Mouse (Mus musculus): ENCODE data around the gene Kdm4a.

- no peak for TF ChIP-seq E2F4 (IDR thresholded peaks at IDR 0.05; ENCODE audit: insufficient read depth)
- no peak for TF ChIP-seq POLR2A (IDR thresholded peaks at IDR 0.05; ENCODE audit: insufficient read length, low read depth)
- no peak for TF ChIP-seq MAX (IDR thresholded peaks at IDR 0.05; ENCODE audit: low read depth)
- no peak for TF ChIP-seq USF1 (IDR thresholded peaks at IDR 0.05; ENCODE audit: low read depth)
- TF ChIP-seq MYOG (IDR thresholded peaks at IDR 0.05; ENCODE audit: control insufficient read depth in 1 of 3, insufficient read depth in 1 of 3, insufficient read length in 2 of 3, low read depth in 2 of 3) = no peak
- TF ChIP-seq POLR2AphosphoS2 (IDR thresholded peaks at IDR 0.05; ENCODE audit: insufficient read length, low read depth) = no peak
- TF ChIP-seq SRF (IDR thresholded peaks at IDR 0.05; ENCODE audit: control insufficient read depth, insufficient read length, low read depth) = no peak
Measured at GRCm38 (mm10) chr4:118143679-118144078, 36.2 kb downstream of the Kdm4a start.

Measured in myocyte (in vitro differentiated cells).